In genomic region chr14:93818845-93819244, GRCm38 (mm10) we compare ENCODE assay signal across 14 mouse cellular contexts.
"Had no signal": no experiment of that assay in that cellular context is flagged by ENCODE, and none has a peak within 500 bp of the region (broad histone marks: within the 10 kb centered on the region; RNA-seq: fewer than 3 reads in every experiment).

No protein-coding gene starts in this region.

- H3K27ac ChIP-seq: lung, embryonic 15.5 days; macrophage; midbrain, embryonic 13.5 days; midbrain, embryonic 15.5 days; neural tube, embryonic 12.5 days had no signal

- H3K4me3 ChIP-seq: lung, embryonic 15.5 days; megakaryocyte, embryonic 14.5 days; midbrain, embryonic 13.5 days; midbrain, embryonic 15.5 days; neural tube, embryonic 12.5 days had no signal

- DNase-seq: liver, postnatal 0 days; lung, adult 2 months; lung, postnatal 14 days; lung, postnatal 36 days; right cerebral cortex, postnatal 14 days; thymus, adult 2 months; thymus, postnatal 25 days; thymus, postnatal 4 days had no signal
